Mouse (Mus musculus): ENCODE measurements around the gene Ptgir. TPM values are rescaled to one million over a fixed set of nuclear protein-coding genes. Genes with fewer than 3 reads are reported as not detected.

Ptgir gene
- polyA plus RNA-seq, 1 experiment = 11.3 TPM

- 96% methylated on average over 3 of the region's 3 CpGs for WGBS
- DNase-seq = no peak
- Histone ChIP-seq H3K4me1 (replicated peaks; ENCODE audit: control insufficient read depth, insufficient read depth, low read length) (peaks cover 18% of the 10 kb centered on the region), H3K27me3 (ENCODE audit: control insufficient read depth, insufficient read depth, low read length) (no peaks in the 10 kb centered on the region), H3K27ac (ENCODE audit: control insufficient read depth, insufficient read depth, low read length) (no peak overlapping the region), H3K4me3 (ENCODE audit: control insufficient read depth, insufficient read depth, low read length) (no peak overlapping the region), H3K36me3 (ENCODE audit: control insufficient read depth, insufficient read depth, low read length) (peaks cover 19% of the 10 kb centered on the region)
- TF ChIP-seq POLR2A (IDR thresholded peaks at IDR 0.05; ENCODE audit: control insufficient read depth, extremely low read depth, insufficient read depth, low read length, poor library complexity) = no peak
- no peak for TF ChIP-seq CTCF (IDR thresholded peaks at IDR 0.05; ENCODE audit: borderline replicate concordance, control insufficient read depth, extremely low read depth, insufficient read depth, low read length, poor library complexity)
Observed at GRCm38 (mm10) chr7:16911904-16912303, 5.6 kb downstream of the Ptgir start.

GRCm38 (mm10) chr7:16912360-16912759 lies 6.1 kb downstream of the Ptgir start:
- H3K4me1 ChIP-seq (replicated peaks; ENCODE audit: control insufficient read depth, insufficient read depth, low read length) = peaks cover 14% of the 10 kb centered on the region
- TF ChIP-seq CTCF (IDR thresholded peaks at IDR 0.05; ENCODE audit: borderline replicate concordance, control insufficient read depth, extremely low read depth, insufficient read depth, low read length, poor library complexity) (no peak), POLR2A (IDR thresholded peaks at IDR 0.05; ENCODE audit: control insufficient read depth, extremely low read depth, insufficient read depth, low read length, poor library complexity) (no peak)
- H3K4me3 ChIP-seq (ENCODE audit: control insufficient read depth, insufficient read depth, low read length) = no peak overlapping the region
- no peaks in the 10 kb centered on the region for H3K27me3 ChIP-seq (ENCODE audit: control insufficient read depth, insufficient read depth, low read length)
- H3K27ac ChIP-seq (ENCODE audit: control insufficient read depth, insufficient read depth, low read length) = no peak overlapping the region
- 96% methylated on average over 6 of the region's 6 CpGs for WGBS
- no peak for DNase-seq
- H3K36me3 ChIP-seq (ENCODE audit: control insufficient read depth, insufficient read depth, low read length) = peaks cover 23% of the 10 kb centered on the region

DNA sequence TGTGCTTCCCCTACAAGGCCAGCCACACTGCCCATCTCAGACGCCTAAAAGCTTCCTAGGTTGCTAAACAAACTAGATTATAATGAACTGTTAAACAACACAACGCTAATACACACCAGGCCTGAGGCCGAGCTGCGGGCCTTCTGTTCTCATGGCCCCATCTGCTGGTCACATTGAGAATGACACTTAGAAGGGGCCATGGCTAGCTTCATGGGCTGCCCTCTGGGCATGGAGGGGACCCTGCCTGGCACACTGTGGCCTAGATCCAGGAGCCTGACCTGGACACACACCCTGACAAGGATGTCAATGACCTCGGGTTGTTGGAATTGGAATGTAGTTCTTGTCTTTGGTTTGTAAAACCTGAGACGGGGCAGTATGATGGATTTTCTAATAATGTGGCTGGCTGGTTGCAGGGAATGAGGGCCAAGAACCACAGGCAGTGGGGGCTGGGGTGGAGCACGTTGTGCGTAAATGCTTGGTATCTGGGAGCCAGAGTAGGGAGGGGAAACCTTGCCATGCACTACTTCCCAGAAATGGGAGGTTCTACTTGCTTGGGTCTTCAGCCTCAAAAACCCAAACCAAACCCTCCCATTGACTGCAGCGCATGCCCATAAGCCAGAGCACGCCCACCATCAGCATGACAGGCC lies 7.6 kb downstream of the Ptgir start:
- peaks cover 28% of the 10 kb centered on the region for H3K36me3 ChIP-seq (ENCODE audit: control insufficient read depth, insufficient read depth, low read length)
- H3K27ac ChIP-seq (ENCODE audit: control insufficient read depth, insufficient read depth, low read length) = no peak overlapping the region
- no peak overlapping the region for H3K4me3 ChIP-seq (ENCODE audit: control insufficient read depth, insufficient read depth, low read length)
- peak; percentile 89 for TF ChIP-seq CTCF (IDR thresholded peaks at IDR 0.05; ENCODE audit: borderline replicate concordance, control insufficient read depth, extremely low read depth, insufficient read depth, low read length, poor library complexity)
- TF ChIP-seq POLR2A (IDR thresholded peaks at IDR 0.05; ENCODE audit: control insufficient read depth, extremely low read depth, insufficient read depth, low read length, poor library complexity) = no peak
- peak; percentile 74 for DNase-seq
- no peaks in the 10 kb centered on the region; the same call in 1 of the 2 replicates for H3K4me1 ChIP-seq (replicated peaks; ENCODE audit: control insufficient read depth, insufficient read depth, low read length)
- H3K27me3 ChIP-seq (ENCODE audit: control insufficient read depth, insufficient read depth, low read length) = no peaks in the 10 kb centered on the region
- WGBS = 43% methylated on average over 10 of the region's 10 CpGs

- WGBS = 93% methylated on average over 18 of the region's 18 CpGs
- peaks cover 31% of the 10 kb centered on the region for H3K36me3 ChIP-seq (ENCODE audit: control insufficient read depth, insufficient read depth, low read length)
- no peak for DNase-seq
- H3K4me3 ChIP-seq (ENCODE audit: control insufficient read depth, insufficient read depth, low read length) = no peak overlapping the region
- H3K4me1 ChIP-seq (replicated peaks; ENCODE audit: control insufficient read depth, insufficient read depth, low read length) = no peaks in the 10 kb centered on the region
- TF ChIP-seq CTCF (IDR thresholded peaks at IDR 0.05; ENCODE audit: borderline replicate concordance, control insufficient read depth, extremely low read depth, insufficient read depth, low read length, poor library complexity) (no peak), POLR2A (IDR thresholded peaks at IDR 0.05; ENCODE audit: control insufficient read depth, extremely low read depth, insufficient read depth, low read length, poor library complexity) (no peak)
- H3K27me3 ChIP-seq (ENCODE audit: control insufficient read depth, insufficient read depth, low read length) = no peaks in the 10 kb centered on the region
- no peak overlapping the region for H3K27ac ChIP-seq (ENCODE audit: control insufficient read depth, insufficient read depth, low read length)
Observed at GRCm38 (mm10) chr7:16914453-16915343, 8.4 kb downstream of the Ptgir start.

DNA sequence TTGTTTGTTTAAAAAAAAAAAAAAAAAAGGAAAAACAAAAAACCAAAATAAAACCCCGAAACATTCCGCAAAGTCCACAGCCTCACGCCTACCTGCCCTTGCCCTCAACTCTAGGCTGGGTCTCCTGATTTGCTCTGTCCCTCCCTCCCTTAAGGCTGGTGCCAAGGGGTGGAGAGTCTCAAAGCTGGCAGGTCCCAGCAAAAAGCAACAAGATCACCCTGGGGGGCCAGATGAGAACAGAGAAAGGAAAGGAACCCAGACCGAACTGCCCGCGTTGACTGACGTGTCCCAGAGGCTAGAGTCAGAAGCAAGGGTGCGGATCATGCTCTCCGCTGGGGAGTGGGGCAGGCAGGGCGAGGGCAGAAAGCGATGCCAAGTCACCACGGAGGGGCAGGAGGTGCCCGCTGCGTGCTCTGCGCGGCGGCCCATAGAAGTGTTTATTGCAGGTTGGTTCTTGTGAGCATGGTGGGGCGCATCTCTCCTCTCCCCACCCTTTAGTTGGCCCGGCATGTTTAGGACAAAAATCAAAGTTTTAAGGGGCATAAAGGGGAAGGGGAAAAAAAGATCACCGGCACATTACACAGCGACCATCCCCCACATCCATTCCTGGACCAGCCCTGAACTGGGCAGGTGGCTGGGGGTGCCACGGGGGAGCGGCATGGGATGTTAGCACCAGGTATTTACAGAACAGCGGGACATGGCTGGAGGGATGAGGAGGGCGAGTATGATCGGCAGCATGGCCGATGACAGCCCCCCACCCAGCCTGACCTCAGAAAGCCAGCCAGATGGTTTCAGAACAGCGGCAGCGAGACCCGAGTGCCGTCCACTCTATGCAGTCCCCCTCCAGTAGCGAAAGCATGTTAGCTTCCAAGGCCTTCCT lies 9.4 kb downstream of the Ptgir start:
- no peak for TF ChIP-seq POLR2A (IDR thresholded peaks at IDR 0.05; ENCODE audit: control insufficient read depth, extremely low read depth, insufficient read depth, low read length, poor library complexity)
- no peak for TF ChIP-seq CTCF (IDR thresholded peaks at IDR 0.05; ENCODE audit: borderline replicate concordance, control insufficient read depth, extremely low read depth, insufficient read depth, low read length, poor library complexity)
- no peak for DNase-seq
- Histone ChIP-seq H3K4me1 (replicated peaks; ENCODE audit: control insufficient read depth, insufficient read depth, low read length) (no peaks in the 10 kb centered on the region; the same call in 1 of the 2 replicates), H3K4me3 (ENCODE audit: control insufficient read depth, insufficient read depth, low read length) (no peak overlapping the region), H3K27ac (ENCODE audit: control insufficient read depth, insufficient read depth, low read length) (no peak overlapping the region), H3K27me3 (ENCODE audit: control insufficient read depth, insufficient read depth, low read length) (no peaks in the 10 kb centered on the region), H3K36me3 (ENCODE audit: control insufficient read depth, insufficient read depth, low read length) (peaks cover 31% of the 10 kb centered on the region)
- 97% methylated on average over 32 of the region's 32 CpGs for WGBS

Measured in thymus, adult 2 months (tissue).